Mouse (Mus musculus) layer of hippocampus, adult 11-12 months (tissue): ENCODE data around the gene Ndel1.
"Not testable (repeated sequence)": the region's sequence is repeated elsewhere in the genome, so short reads cannot be mapped to it uniquely, and the experiment has no call there.

ENCODE experiments used
- DNase-seq: peaks from one replicate; pipeline ENCODE4 v3.0.0; 2022; ENCODE audit warnings: low spot score

The Ndel1 gene

GRCm38 (mm10) chr11:68851644-68852485 lies 19.8 kb downstream of the Ndel1 start:
- DNase-seq = no peak

GRCm38 (mm10) chr11:68850862-68851261 lies 20.8 kb downstream of the Ndel1 start:
- DNase-seq = no peak

GRCm38 (mm10) chr11:68839606-68840005 lies 32.1 kb downstream of the Ndel1 start:
- no peak for DNase-seq

GRCm38 (mm10) chr11:68835034-68835433 lies 36.6 kb downstream of the Ndel1 start:
- no peak for DNase-seq

- no peak for DNase-seq
These were observed 38.1 kb downstream of the Ndel1 start for GRCm38 (mm10) chr11:68833593-68833992.

- DNase-seq = no peak
These were observed 38.9 kb downstream of the Ndel1 start for GRCm38 (mm10) chr11:68832793-68833192.

- DNase-seq = not testable (repeated sequence)
These were observed 40.1 kb downstream of the Ndel1 start for GRCm38 (mm10) chr11:68831580-68831979.

- DNase-seq = no peak
These were observed 44.9 kb downstream of the Ndel1 start for GRCm38 (mm10) chr11:68826735-68827134.

GRCm38 (mm10) chr11:68822326-68822725 lies 49.3 kb downstream of the Ndel1 start:
- no peak for DNase-seq

- DNase-seq = no peak
These were observed 52.3 kb downstream of the Ndel1 start for GRCm38 (mm10) chr11:68819226-68819805.

GRCm38 (mm10) chr11:68818416-68818815 lies 53.2 kb downstream of the Ndel1 start:
- DNase-seq = no peak

GRCm38 (mm10) chr11:68811881-68812577 lies 59.6 kb downstream of the Ndel1 start:
- no peak for DNase-seq

- peak; percentile 66 for DNase-seq
These were observed 63.9 kb downstream of the Ndel1 start for GRCm38 (mm10) chr11:68807787-68808186.

GRCm38 (mm10) chr11:68805148-68805547 lies 66.5 kb downstream of the Ndel1 start:
- DNase-seq = no peak

- no peak for DNase-seq
These were observed 73.4 kb downstream of the Ndel1 start for GRCm38 (mm10) chr11:68798258-68798657.

- DNase-seq = no peak
These were observed 79.9 kb downstream of the Ndel1 start for GRCm38 (mm10) chr11:68791794-68792193.

GRCm38 (mm10) chr11:68790720-68791119 lies 80.9 kb downstream of the Ndel1 start:
- no peak for DNase-seq

- DNase-seq = no peak
These were observed 84.4 kb downstream of the Ndel1 start for GRCm38 (mm10) chr11:68787222-68787621.

- no peak for DNase-seq
These were observed 85.8 kb downstream of the Ndel1 start for GRCm38 (mm10) chr11:68785813-68786212.

- DNase-seq = no peak
These were observed 89.3 kb downstream of the Ndel1 start for GRCm38 (mm10) chr11:68782336-68782735.

- DNase-seq = no peak
These were observed 91.1 kb downstream of the Ndel1 start for GRCm38 (mm10) chr11:68780466-68781114.

- no peak for DNase-seq
These were observed 91.8 kb downstream of the Ndel1 start for GRCm38 (mm10) chr11:68779735-68780465.
